Mouse (Mus musculus) olfactory bulb, adult 2 months (tissue): ENCODE results near the gene Hnrnpa0.

ENCODE experiments used
- CTCF ChIP-seq: fragments of 200-500 bp; IDR thresholded peaks from 2 replicates; pipeline ENCODE4 v1.5.1; 2012; ENCODE audit warnings: low read depth, mild to moderate bottlenecking, low read length, moderate library complexity; ENCODE audit not compliant: insufficient read depth
- POLR2A ChIP-seq: fragments of 200-500 bp; IDR thresholded peaks from 2 replicates; pipeline ENCODE4 v1.6.1; 2012; ENCODE audit warnings: mild to moderate bottlenecking, low read depth, low read length, moderate library complexity; ENCODE audit not compliant: insufficient read depth

GRCm38 (mm10) chr13:58078361-58078760 lies 50.0 kb downstream of the Hnrnpa0 start:
- no peak for TF ChIP-seq CTCF
- TF ChIP-seq POLR2A: no peak
